Mouse (Mus musculus): ENCODE measurements around the gene Sh2d4b.

Gene Sh2d4b

GRCm38 (mm10) chr14:40906770-40907169 is 13.7 kb upstream of the Sh2d4b start:
- no peak for DNase-seq (ENCODE audit: low read depth, low spot score)

- no peak for DNase-seq (ENCODE audit: low read depth, low spot score)
Observed at GRCm38 (mm10) chr14:40905813-40906212, 12.7 kb upstream of the Sh2d4b start.

GRCm38 (mm10) chr14:40902307-40903055 is 9.4 kb upstream of the Sh2d4b start:
- DNase-seq (ENCODE audit: low read depth, low spot score) = peak; percentile 33

GRCm38 (mm10) chr14:40900267-40900666 is 7.2 kb upstream of the Sh2d4b start:
- DNase-seq (ENCODE audit: low read depth, low spot score) = no peak

GRCm38 (mm10) chr14:40897916-40898315 is 4.8 kb upstream of the Sh2d4b start:
- DNase-seq (ENCODE audit: low read depth, low spot score) = no peak

GRCm38 (mm10) chr14:40895681-40896080 is 2.6 kb upstream of the Sh2d4b start:
- DNase-seq (ENCODE audit: low read depth, low spot score) = no peak

GRCm38 (mm10) chr14:40894576-40895247 is 1.6 kb upstream of the Sh2d4b start:
- DNase-seq (ENCODE audit: low read depth, low spot score) = peak; percentile 90

GRCm38 (mm10) chr14:40893884-40894283 is 818 bp upstream of the Sh2d4b start:
- peak; percentile 69 for DNase-seq (ENCODE audit: low read depth, low spot score)

- DNase-seq (ENCODE audit: low read depth, low spot score) = peak; percentile 87
Observed at GRCm38 (mm10) chr14:40892326-40892825, 690 bp downstream of the Sh2d4b start.

- peak; percentile 46 for DNase-seq (ENCODE audit: low read depth, low spot score)
Observed at GRCm38 (mm10) chr14:40891506-40891905, 1.6 kb downstream of the Sh2d4b start.

- peak; percentile 55 for DNase-seq (ENCODE audit: low read depth, low spot score)
Observed at GRCm38 (mm10) chr14:40889704-40890103, 3.4 kb downstream of the Sh2d4b start.

- no peak for DNase-seq (ENCODE audit: low read depth, low spot score)
Observed at GRCm38 (mm10) chr14:40889181-40889580, 3.9 kb downstream of the Sh2d4b start.

GRCm38 (mm10) chr14:40886428-40887202 is 6.5 kb downstream of the Sh2d4b start:
- peak; percentile 62 for DNase-seq (ENCODE audit: low read depth, low spot score)

- no peak for DNase-seq (ENCODE audit: low read depth, low spot score)
Observed at GRCm38 (mm10) chr14:40885752-40886151, 7.3 kb downstream of the Sh2d4b start.

GRCm38 (mm10) chr14:40885225-40885624 is 7.8 kb downstream of the Sh2d4b start:
- DNase-seq (ENCODE audit: low read depth, low spot score) = no peak

- no peak for DNase-seq (ENCODE audit: low read depth, low spot score)
Observed at GRCm38 (mm10) chr14:40874565-40874964, 18.5 kb downstream of the Sh2d4b start.

GRCm38 (mm10) chr14:40873961-40874360 is 19.1 kb downstream of the Sh2d4b start:
- DNase-seq (ENCODE audit: low read depth, low spot score) = no peak

GRCm38 (mm10) chr14:40870598-40870997 is 22.5 kb downstream of the Sh2d4b start:
- no peak for DNase-seq (ENCODE audit: low read depth, low spot score)

GRCm38 (mm10) chr14:40864811-40865514 is 28.1 kb downstream of the Sh2d4b start:
- DNase-seq (ENCODE audit: low read depth, low spot score) = peak; percentile 91

- DNase-seq (ENCODE audit: low read depth, low spot score) = no peak
Observed at GRCm38 (mm10) chr14:40863659-40864058, 29.4 kb downstream of the Sh2d4b start.

- DNase-seq (ENCODE audit: low read depth, low spot score) = peak; percentile 47
Observed at GRCm38 (mm10) chr14:40863022-40863421, 30.0 kb downstream of the Sh2d4b start.
